Comparison of ENCODE assay signal across 29 mouse cellular contexts in the genomic region with DNA sequence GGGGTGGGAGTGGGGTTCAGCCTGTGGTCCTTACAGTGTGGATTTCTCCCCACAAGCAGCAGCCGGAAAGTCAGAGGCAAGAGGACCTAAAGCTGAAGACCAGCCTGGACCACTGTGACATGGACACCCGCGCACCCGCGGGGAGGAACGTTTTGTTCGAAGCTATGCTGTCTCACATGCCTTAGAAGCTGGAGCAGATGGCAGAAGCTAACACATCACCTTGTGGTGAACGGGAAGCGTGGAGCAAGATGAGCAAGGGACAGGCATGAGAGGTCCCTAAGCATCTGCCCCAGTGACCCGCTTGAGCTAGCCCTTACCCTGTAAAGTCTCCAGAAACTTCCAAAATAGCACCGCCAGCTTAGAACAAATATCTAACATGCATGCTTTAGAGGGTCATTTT. TPM values are rescaled to one million over a fixed set of nuclear protein-coding genes. Genes with fewer than 3 reads are reported as not detected.
"Had no signal": no experiment of that assay in that cellular context is flagged by ENCODE, and none has a peak within 500 bp of the region (broad histone marks: within the 10 kb centered on the region; RNA-seq: fewer than 3 reads in every experiment).

No protein-coding gene starts in this region.

- DNase-seq: cerebellum, adult 8-10 months; cerebellum, adult 9-10 months; cerebellum, adult 9-11 months; cerebellum, postnatal 10 days; cerebellum, postnatal 14 days; cerebellum, postnatal 25 days; cerebellum, postnatal 36 days; embryo, embryonic 11 days; forebrain, postnatal 0 days; gastrocnemius, adult 2 months; gastrocnemius, postnatal 10 days; gastrocnemius, postnatal 14 days; gastrocnemius, postnatal 25 days; gastrocnemius, postnatal 36 days; heart, adult 11 months; heart, adult 18-20 months; heart, adult 2 months had no signal

- H3K9me3 ChIP-seq: embryonic facial prominence, embryonic 10.5 days; embryonic facial prominence, embryonic 12.5 days; embryonic facial prominence, embryonic 13.5 days; embryonic facial prominence, embryonic 15.5 days; forebrain, embryonic 10.5 days; forebrain, embryonic 12.5 days; forebrain, embryonic 13.5 days; forebrain, embryonic 15.5 days had no signal

- H3K4me1 ChIP-seq: embryonic facial prominence, embryonic 10.5 days; embryonic facial prominence, embryonic 12.5 days; embryonic facial prominence, embryonic 13.5 days; embryonic facial prominence, embryonic 15.5 days had no signal

- H3K27me3 ChIP-seq: embryonic facial prominence, embryonic 12.5 days; embryonic facial prominence, embryonic 13.5 days; embryonic facial prominence, embryonic 15.5 days; forebrain, embryonic 12.5 days; forebrain, embryonic 13.5 days; forebrain, embryonic 15.5 days had no signal

- H3K36me3 ChIP-seq: embryonic facial prominence, embryonic 10.5 days; embryonic facial prominence, embryonic 12.5 days; embryonic facial prominence, embryonic 13.5 days; embryonic facial prominence, embryonic 15.5 days; forebrain, embryonic 10.5 days; forebrain, embryonic 12.5 days; forebrain, embryonic 15.5 days had no signal

- H3K4me3 ChIP-seq: embryonic facial prominence, embryonic 10.5 days; embryonic facial prominence, embryonic 12.5 days; embryonic facial prominence, embryonic 13.5 days; embryonic facial prominence, embryonic 15.5 days; erythroblast, embryonic 14.5 days; forebrain, embryonic 10.5 days; forebrain, embryonic 12.5 days; forebrain, embryonic 13.5 days; forebrain, embryonic 15.5 days; gastrocnemius, adult 2 months; heart, adult 2 months had no signal

RNA-seq across cellular contexts. Expression of a gene that starts 48.4 kb away (rescaled TPM):
- total RNA-seq: common myeloid progenitor, adult 5-6 weeks; gastrocnemius, adult 18-20 months; gastrocnemius, adult 2 months; gastrocnemius, postnatal 36 days; granulocyte monocyte progenitor cell, adult 5-6 weeks; heart, adult 18-20 months; heart, adult 2 months had no signal
